Mouse (Mus musculus): ENCODE measurements at regions not wholly inside any gene's neighbourhood (a gene's known extent, or its start where the extent isn't known, plus 50 kb on each side); places are given as distances from the start of the nearest gene placed in this dataset.

GRCm38 (mm10) chr19:26445309-26445708 is 159.5 kb upstream of the Smarca2 start:
- no peak for TF ChIP-seq POLR2A (IDR thresholded peaks at IDR 0.05; ENCODE audit: low read depth, low read length)
- TF ChIP-seq CTCF (IDR thresholded peaks at IDR 0.05; ENCODE audit: extremely low read depth, insufficient read length, insufficient replicate concordance, low read depth, low read length): no peak
